Mouse (Mus musculus) heart, postnatal 10 days (tissue): ENCODE results near the gene Tbcel. TPM values are rescaled to one million over a fixed set of nuclear protein-coding genes. Genes with fewer than 3 reads are reported as not detected.

Experiments used
- DNase-seq, 2 experiments: peaks; one replicate each; pipeline ENCODE4 v3.0.0; 2021
- intact Hi-C: fragments of 180-260 bp; cut with DNase I; formaldehyde crosslinking; loops from one replicate; pipeline ENCODE4 v1.15.1; 2025
- total RNA-seq, 2 experiments: library from RNA; stranded (reverse); gene quantifications; 2 replicates each; pipeline ENCODE4 v1.2.3; 2021

The Tbcel gene
- total RNA-seq, 2 experiments from 2014 or later = 20.3 to 22.3 TPM

DNA sequence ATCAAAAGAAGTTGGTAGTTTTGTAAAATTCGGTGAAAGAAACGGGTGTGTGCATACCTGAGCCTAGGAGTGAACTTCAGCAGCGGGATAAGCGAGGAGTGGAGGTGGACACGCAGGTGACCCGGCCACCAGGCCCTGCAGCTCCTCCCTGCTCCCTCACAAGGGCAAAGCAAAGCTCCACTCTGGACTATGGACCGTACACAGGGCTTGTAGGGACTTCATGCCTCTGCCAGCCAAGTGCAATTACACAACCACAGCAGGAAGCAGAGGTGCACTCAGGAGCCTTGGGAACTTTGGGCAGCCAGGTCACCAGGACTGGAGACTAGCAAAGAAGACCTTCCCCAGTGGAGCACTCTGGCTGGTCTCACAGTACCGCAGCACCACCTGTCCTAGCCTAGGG is 50.1 kb downstream of the Tbcel start:
- intact Hi-C loops = no loop called here
- no peak for DNase-seq

DNA sequence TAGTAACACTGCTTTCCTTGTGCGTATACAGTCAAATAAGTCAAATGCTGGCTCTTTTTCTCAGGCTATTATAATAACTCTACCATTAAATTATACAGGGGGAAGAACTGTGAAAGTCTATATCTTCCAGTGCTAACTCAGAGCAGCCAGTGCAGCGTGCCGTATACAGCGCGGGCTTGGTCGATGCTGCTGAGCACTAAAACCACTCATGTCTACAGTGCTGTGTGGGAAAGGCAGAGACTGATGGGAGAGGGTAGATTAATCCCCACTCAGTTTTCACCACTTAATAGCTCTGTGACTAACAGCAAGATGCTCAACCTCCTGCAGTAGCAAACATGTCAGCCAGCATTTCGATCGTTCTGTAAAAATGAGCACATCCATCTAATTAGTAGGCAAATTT is 53.2 kb downstream of the Tbcel start:
- intact Hi-C loops = no loop called here
- no peak for DNase-seq

DNA sequence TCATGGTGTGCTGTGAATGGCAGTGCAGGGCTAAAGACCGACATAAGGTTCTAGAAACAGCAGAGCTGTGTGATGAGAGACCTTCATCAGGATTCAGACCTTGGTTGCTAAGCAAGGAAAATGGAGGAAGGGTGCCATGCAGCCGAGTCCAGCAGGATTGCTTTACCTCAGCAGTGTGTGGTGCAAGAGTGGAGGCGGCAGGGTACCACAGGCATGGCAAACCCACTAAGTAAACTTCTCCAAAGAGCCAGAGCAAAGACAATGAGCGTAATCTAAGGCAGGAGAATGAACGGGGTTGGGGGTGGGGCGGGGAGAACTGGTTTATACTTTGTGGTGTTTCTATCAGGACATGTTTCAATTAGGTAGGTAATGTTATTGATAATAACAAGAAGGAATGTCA is 58.6 kb downstream of the Tbcel start:
- intact Hi-C loops = no loop called here
- no peak for DNase-seq

DNA sequence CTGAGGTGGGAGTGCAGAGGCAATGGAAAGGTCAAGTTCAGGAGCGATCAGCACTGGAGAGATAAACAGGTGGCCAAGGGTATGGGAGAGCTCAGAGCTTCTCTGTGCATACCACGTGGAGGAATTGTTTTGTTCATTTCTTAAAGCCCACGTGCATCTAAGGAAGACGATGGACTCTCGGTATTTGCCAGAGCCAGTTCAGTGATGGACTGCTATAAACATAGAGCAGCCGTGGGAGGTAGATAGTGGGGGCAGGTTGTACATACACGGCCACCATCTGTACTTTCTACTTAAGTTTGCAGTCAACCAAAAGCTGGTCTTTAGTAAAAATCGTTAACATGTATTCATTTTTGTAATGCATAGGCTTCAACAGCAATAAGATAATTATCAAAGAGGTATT is 65.5 kb downstream of the Tbcel start:
- intact Hi-C loops = no loop called here
- DNase-seq = no peak

DNA sequence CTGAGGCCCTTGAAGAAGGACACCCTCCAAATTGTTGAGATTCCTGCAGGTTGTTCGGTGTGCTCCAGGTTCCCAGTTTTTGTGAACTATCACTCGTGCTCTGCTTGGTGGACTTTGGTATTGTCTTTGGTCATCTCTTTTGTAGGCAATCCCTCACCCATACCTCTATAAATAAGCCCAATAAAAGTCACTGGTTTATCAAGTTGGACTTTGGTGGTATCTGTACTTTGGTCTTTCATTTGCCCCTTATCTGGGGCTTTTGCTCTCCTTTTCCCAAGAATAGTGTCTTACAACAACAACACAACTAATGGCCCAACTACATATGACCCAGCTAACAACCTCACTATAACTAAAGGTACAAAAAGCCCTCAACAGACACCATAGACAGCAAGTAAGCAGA is 66.4 kb downstream of the Tbcel start:
- DNase-seq = no peak
- intact Hi-C loops = no loop called here

DNA sequence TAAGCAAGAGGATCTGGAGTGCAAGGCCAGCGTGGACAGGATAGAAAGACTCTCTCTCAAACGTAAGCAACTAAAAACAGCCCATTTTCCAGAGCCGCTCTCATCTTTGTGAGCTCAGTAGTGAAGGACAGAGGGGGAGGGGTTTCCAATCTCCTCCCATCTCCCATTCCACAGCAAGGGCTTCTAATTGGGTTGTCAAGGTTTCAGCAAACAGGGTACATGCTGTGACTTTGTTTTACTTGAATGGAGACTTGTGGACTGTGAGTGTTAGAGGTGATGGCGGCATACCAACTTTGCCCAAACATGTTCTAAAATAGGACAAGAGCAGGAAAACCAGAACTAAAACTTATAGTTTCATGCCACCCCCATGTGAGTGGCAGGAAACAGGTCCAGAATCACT is 68.2 kb downstream of the Tbcel start:
- no peak for DNase-seq
- intact Hi-C loops = no loop called here

DNA sequence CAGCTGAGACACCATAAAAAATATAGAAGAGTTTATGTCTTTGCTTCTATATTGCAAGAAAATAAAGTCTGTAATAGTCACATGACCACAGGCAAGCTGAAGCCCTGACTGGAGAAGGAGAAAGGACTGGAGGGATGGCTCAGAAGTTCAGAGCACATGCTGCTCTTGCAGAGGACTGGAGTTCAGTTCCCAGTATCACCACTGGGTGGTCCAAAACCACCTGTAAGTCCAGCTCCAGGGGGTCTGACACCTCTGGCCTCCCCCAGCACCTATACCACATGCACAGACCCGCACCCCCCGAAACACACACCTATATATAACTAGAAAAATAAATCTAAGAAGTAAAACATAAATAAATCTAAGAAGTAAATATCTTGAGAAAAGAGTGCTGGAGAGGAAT is 75.5 kb downstream of the Tbcel start:
- DNase-seq = peak in 1 of 2 experiments; percentile 9
- intact Hi-C loops = no loop called here

DNA sequence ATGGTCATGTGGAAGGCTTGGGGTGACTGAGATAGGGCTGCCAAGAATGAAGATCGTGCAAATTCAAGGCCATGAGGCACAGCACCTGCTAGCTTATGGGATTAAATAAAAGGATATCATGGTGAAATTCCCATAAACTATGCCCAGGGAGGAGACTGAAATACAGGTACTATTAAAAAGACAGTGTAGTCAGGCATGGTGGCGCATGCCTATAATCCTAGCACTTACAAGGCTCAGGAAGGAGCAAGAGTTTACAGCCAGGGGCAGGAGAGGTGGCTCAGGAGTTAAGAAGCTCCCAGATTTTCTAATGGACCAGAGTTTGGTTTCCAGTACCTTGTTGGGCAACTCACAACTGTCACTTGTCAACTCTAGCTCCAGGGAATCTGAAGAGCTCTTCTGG is 76.0 kb downstream of the Tbcel start:
- DNase-seq = no peak
- intact Hi-C loops = no loop called here

DNA sequence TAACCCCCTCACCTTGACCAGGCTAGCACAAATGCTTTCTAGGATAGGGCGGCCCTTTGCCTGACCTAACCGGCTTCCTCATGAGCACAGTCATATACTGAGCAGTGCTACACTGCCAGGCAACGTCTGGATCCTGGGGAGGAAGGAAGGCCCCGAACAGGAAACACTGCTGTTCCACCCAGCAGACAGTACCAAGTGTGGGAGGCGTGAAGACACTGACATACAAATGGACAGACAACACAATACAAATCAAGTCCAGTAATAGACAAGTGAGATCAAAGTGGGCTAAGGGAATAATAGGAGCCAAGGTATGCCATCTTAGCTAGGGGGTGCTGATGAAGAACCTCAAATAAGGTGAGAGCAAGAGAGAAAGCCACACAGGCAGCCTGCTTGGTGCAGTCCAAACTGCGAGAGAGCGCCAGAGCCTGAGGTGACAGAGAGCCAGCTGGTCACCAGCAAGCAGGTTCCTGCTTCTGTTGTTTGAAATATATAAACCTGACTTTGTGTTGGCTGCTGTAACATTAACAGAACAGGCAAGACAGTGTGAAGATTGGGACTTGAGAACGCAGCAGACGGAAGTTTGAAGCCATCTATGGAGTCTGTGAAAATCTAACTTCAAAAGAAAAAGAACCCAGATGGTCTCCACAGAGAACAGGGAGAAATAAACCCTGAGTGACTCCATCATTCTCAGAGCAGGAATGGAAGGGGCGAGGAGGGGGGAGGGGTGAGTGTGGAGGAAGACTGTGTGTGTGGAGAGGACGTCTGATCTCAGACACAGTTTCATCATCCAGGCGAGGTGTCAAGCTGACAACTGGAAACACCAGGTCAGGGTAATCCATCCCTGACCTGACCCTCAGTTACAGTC is 79.3 kb downstream of the Tbcel start:
- peak; percentile 27 to 29 for DNase-seq
- intact Hi-C loops = no loop called here

DNA sequence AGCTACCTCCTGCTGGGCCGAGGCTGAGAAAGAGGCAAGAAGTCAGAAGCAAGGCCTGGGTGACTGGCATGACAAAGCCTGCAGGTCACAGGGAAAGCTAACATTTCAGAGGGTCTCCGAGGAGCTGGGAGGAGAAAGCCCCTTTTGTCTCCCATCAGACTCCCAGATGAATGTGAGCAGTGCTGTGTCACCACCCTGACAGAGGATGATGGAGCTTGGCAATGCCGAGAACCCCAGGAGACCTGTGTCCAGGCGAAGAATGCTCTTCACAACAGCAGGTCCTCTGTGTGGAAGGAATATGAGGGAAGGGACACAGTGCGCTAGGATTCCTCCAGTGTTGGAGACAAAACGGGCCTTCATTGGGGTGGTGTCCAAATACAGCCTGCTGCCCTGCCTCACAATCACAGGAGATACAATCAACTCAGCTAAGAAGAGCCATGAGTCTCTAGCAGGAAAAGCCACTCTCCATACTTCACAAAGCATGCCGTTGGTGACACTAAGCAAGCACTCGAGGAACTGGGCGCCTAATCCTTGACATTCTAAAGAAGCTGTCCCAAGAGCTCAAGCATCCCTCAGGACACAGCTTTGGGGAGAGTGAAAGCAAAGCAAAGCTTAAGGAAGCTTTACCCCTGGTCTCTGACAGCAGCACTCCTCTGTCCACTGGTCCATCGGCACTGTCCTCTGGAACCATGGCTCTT is 80.8 kb downstream of the Tbcel start:
- no peak for DNase-seq

DNA sequence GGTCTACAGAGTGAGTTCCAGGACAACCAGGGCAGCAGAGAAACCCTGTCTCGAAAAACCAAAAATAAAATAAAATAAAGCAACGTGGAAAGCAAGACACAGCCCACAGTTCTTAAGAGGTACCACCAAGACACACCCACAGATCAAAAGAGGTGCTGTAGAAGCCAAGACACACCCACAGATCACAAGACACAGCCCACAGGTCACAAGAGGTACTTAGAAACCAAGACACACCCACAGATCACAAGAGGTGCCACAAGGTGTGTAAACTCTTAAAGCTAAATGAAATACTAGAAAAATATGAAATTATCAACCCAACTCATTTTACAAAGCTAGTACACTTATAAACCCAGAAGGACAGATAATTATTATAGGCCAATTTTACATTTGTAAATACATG is 84.0 kb downstream of the Tbcel start:
- DNase-seq = no peak
- intact Hi-C loops = no loop called here

More for the DNA sequence above, 80.8 kb downstream of the Tbcel start:
- intact Hi-C loops = no loop called here

DNA sequence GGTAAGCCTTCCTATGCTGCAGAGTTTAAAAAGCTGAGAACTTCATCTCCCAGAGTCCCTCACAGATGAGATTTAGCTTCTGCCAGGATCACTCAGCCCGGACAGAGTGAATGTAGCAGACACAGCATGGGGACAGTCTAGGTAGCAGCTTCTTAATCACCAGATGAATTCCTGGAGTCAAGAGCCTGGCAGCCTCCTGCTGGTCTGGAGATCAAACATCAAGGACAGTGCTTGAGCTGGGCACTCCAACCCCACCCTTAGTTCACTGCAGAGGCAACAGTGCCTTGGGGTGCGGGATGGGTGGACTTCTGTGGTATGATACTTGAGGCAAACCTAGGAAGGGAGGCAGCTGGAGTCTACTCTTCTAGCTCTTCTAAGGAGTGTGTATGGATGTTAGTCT is 87.9 kb downstream of the Tbcel start:
- no peak for DNase-seq

DNA sequence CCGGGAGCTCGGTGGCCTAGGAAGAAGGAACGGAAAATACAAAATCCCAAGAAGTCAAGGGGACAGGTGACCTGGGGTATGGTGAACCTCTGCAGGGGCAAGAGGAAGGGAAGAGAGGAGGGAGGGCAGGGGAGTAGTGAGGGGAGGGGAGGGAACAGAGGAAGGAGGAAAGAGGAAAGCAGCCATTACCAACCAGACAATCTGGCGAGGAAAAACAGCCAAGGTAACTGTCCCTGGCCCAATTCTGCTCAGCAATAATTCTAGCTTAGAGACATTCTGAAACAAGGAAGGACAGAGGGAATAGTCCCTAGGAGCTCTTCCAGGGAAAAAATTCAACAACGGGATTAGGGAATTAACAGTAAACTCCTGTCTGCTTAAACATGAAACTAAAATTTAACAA is 88.8 kb downstream of the Tbcel start:
- intact Hi-C loops = no loop called here
- no peak for DNase-seq

More for the DNA sequence above, 87.9 kb downstream of the Tbcel start:
- intact Hi-C loops = no loop called here

DNA sequence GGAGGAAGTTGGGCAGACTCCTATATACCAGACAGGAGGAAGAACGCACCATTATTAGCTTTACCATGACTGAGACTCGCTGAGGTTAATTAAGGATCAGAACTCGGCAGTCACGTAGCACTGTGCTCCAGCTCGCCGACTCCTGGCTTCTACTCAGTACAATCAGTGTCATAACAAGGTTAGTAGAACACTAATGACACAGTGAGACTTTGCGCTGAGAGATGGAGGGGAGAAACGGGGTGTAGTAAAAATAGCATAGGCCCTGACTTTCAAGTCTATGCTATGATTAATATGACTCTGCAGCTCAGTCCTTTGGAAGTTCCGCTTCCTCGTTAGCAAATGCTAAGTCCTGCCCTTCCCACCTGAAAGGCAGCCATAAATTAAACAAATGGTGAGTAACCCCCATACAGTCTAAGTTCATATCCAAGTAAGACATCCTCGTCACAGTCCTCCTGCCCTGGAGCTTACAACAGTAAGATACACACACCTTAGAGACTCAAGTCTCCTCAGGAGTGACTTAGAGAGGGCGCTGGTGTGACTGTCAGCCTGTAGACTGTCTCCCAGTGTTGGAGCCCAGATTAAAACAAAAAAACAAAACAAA is 90.2 kb downstream of the Tbcel start:
- DNase-seq = peak; percentile 27 to 54

DNA sequence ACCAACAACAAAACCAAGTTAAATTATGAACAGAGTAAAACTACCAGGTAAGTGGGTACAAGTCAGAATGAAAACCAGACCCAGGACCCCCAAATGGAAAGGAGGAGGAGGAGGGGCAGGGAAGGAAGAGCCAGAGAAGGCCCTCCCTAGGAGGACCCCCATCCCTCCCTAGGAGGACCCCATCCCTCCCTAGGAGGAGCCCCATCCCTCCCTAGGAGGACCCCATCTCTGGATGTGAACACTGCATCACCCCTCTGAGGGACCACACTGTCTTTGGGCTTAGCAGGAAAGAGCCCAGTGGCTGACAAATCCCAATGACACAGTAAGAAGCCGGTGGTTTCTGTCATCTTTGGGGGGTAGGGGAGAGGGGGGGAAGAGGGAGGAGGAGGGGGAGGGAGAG is 92.4 kb downstream of the Tbcel start:
- DNase-seq = no peak
- intact Hi-C loops = no loop called here

More for the DNA sequence above, 90.2 kb downstream of the Tbcel start:
- intact Hi-C loops = no loop called here

DNA sequence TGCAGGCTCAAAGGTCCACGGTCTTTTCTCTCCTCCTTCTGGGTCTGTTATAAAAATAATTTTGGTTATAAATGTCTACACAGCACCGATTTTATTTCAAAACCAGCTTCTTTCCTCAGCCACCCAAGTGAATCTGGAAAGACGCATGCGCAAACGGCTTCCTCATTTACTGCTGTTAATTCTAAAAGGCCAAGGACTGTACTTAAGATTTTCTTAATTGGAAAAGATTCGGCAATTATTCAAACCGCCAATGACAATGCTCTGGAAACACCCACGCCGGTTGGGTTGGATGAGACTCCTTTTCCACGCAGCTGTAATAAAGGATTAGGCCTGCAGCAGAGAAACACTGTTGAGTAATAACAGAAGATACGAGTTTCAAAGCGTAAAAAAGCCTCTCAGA is 94.3 kb downstream of the Tbcel start:
- intact Hi-C loops = no loop called here
- no peak for DNase-seq

DNA sequence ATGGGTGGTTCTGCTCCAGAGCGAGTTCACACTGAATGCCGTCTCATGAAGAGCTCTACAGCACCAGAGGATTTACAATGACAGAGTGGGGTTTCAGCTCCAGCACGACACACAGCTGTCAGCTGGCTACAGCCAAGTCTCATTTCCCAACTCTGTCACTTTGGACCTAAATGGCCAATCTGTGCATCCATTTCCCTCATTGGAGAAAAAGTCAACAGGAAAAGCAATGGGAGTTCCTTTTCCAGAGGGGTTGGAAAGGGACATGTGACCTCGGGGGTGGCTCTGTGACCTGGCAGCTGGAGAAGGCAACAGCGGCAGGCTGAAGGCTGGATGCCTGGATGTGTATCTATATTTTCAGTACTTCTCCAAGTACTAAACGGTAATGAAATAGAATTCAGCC is 96.3 kb downstream of the Tbcel start:
- DNase-seq = peak; percentile 26 to 28
- intact Hi-C loops = no loop called here

DNA sequence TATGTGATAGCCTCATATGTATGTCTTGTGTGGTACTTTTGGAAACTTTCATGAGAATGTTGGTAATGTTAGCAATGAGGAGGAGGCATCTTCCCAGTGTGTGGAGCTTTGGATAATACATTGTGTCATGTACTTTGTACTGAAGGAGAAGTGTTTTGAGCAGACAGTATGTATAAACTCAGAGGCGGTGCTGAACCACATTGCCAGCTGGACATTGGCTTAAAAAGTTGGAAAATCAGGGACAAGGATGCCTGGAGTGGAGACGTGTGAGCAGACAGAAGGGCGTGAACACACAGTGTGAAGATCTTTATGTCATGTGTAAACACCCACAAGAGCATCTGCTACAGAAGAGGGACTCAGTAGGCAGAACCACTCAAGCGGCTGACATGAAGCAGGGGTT is 101.9 kb downstream of the Tbcel start:
- no peak for DNase-seq
- intact Hi-C loops = no loop called here

DNA sequence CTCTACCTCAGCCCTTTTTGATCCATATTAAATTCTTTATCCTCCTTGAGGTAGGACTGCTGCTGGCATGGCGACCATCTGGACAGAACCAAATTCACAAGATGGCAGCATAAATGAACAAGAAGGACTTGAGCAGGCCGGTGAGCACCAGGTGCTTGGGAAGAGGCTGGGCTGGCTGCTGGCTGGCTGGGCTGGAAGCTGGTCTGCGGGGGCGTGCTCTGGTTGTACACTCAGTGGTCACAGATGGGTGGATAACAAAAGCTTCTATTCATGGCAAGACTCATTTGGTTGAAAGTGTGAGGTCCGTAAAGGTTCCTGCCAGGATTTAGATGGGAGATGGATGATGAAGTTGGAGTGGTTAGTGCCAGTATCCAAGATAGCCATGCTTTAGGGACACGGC is 106.1 kb downstream of the Tbcel start:
- intact Hi-C loops = no loop called here

DNA sequence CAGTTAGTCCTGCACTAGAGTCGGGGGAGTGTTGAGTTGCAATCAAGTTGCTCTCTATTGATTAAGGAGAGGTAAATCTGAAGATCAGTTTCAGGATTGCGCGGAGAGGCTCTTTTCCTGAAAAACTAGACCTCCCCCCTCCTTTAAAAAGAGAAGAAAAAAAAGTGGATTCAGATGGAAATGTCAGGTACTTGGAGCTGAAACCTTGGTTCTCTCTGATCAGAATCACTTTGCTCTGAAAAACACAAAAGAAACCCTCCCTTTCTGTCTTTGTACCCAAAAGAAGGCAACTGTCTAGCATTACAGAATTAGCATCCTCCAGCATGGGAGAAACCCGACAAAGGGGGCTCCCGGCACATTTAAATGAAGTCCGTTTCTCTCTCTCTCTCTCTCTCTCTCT is 107.8 kb downstream of the Tbcel start, which contains the start of gene Tecta:
Gene Tecta (minus strand): TSS at position 101 of the 400 bp plus-strand sequence.
- intact Hi-C loops = no loop called here
- DNase-seq = no peak

More for the DNA sequence above, 106.1 kb downstream of the Tbcel start:
- no peak for DNase-seq

DNA sequence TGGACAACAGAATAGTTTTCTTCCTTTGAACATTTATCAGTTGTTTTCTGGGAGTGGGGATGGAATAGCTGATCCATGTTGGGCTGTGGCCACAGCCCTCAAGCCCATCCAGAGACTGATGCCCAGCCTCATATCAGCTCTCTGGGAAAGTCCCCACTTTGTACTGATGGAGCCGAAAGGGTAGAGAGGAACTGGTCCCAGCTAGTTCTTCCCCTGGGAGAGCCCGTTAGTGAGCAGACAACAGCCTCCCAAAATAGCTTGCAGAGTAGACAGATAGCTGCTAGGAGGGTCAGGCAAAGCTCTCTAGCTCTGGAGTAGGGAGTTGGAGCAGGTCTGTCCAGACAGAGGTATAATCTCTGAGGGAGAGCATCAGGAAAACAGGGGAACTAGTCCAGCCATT is 111.5 kb downstream of the Tbcel start:
- DNase-seq = peak; percentile 33 to 36
- intact Hi-C loops = no loop called here

DNA sequence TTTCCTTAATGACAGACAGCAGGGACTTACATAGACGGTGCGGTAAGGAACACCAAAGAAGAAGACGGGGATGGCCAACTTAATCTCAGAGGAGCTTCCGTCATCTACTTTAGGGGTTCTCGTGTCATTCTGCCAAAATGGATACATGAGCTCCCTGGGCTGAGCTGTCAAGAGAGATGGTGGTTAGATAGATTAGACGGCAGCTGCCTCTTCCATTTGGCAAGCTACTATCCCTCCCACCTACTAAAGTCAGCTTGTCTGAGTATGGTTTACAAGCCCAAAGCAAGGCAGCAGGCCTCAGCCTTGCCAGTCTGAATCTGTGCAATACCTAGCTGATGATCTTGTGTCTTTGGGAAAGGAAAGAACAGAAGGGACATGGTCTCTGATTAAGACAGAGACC is 112.7 kb downstream of the Tbcel start:
- intact Hi-C loops = no loop called here
- no peak for DNase-seq
